Mouse (Mus musculus) G1E (cell line): ENCODE data around the gene Gdf2.

Experiments
- CTCF ChIP-seq: IDR thresholded peaks from 2 replicates; pipeline ENCODE4 v1.5.1; 2012; ENCODE audit warnings: low read depth, low read length, inconsistent platforms, mixed read lengths
- GATA1 ChIP-seq: IDR thresholded peaks from 2 replicates; pipeline ENCODE4 v1.6.1; 2012; ENCODE audit warnings: borderline replicate concordance, low read length, inconsistent platforms, mixed read lengths
- POLR2AphosphoS5 ChIP-seq: IDR thresholded peaks from 2 replicates; pipeline ENCODE4 v1.6.1; 2012; ENCODE audit warnings: low read depth, low read length, inconsistent platforms; ENCODE audit not compliant: insufficient replicate concordance
- TAL1 ChIP-seq: conservative IDR thresholded peaks from 2 replicates; pipeline ENCODE4 v1.6.1; 2012; ENCODE audit warnings: low read depth, low read length, inconsistent platforms, mixed read lengths

DNA sequence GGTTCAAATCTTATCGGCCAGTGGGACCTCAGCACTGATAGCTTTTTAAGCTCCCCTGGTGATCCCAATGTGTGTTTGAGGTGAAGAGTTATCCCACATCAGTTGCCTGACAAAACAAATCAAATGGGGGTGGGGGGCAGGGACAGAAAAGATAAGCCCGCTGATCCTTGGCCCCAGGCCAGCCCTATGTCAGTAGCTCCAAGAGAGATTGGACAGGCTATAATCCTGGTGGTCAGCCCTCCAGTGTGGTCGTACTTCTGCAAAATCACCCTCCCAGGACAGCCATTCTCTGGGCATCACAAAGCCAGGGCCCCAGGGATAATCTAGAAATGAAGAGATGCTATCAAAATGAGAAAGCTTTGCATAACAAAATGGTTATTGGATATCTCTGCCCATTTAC is 18.0 kb downstream of the Gdf2 start:
- TF ChIP-seq CTCF (no peak), POLR2AphosphoS5 (no peak), TAL1 (no peak), GATA1 (no peak)
